Mouse (Mus musculus) 3134 (cell line): ENCODE data around the gene Fam168b.

Experiments used
- DNase-seq: peaks from one replicate; pipeline ENCODE4 v3.0.0-alpha.2; 2011; ENCODE audit warnings: low spot score; ENCODE audit not compliant: insufficient read length; ENCODE audit errors: extremely low read depth

The Fam168b gene

GRCm38 (mm10) chr1:34842887-34843618 is at the start of gene Fam168b:
Gene Fam168b, minus strand, starts transcription at chr1:34843065.
- DNase-seq, result peak; percentile 91

- DNase-seq, result no peak
Observed at GRCm38 (mm10) chr1:34892466-34892865, 49.6 kb upstream of the Fam168b start.

- DNase-seq, result no peak
Observed at GRCm38 (mm10) chr1:34891559-34892289, 48.9 kb upstream of the Fam168b start.

GRCm38 (mm10) chr1:34883776-34884175 is 40.9 kb upstream of the Fam168b start:
- DNase-seq, result no peak

GRCm38 (mm10) chr1:34879611-34880010 is 36.7 kb upstream of the Fam168b start:
- no peak for DNase-seq

GRCm38 (mm10) chr1:34873551-34873950 is 30.7 kb upstream of the Fam168b start:
- no peak for DNase-seq

- no peak for DNase-seq
Observed at GRCm38 (mm10) chr1:34871170-34871569, 28.3 kb upstream of the Fam168b start.

- DNase-seq, result no peak
Observed at GRCm38 (mm10) chr1:34869231-34869630, 26.4 kb upstream of the Fam168b start.

- DNase-seq, result no peak
Observed at GRCm38 (mm10) chr1:34868391-34868790, 25.5 kb upstream of the Fam168b start.

GRCm38 (mm10) chr1:34867574-34867955 is 24.7 kb upstream of the Fam168b start:
- no peak for DNase-seq

- DNase-seq, result peak; percentile 59
Observed at GRCm38 (mm10) chr1:34866815-34867573, 24.1 kb upstream of the Fam168b start.

GRCm38 (mm10) chr1:34865866-34866265 is 23.0 kb upstream of the Fam168b start:
- no peak for DNase-seq

- no peak for DNase-seq
Observed at GRCm38 (mm10) chr1:34864243-34864642, 21.4 kb upstream of the Fam168b start.

GRCm38 (mm10) chr1:34863323-34863722 is 20.5 kb upstream of the Fam168b start:
- DNase-seq, result no peak

GRCm38 (mm10) chr1:34862877-34863276 is 20.0 kb upstream of the Fam168b start:
- no peak for DNase-seq

GRCm38 (mm10) chr1:34860205-34860604 is 17.3 kb upstream of the Fam168b start:
- DNase-seq, result no peak

GRCm38 (mm10) chr1:34859761-34860160 is 16.9 kb upstream of the Fam168b start:
- no peak for DNase-seq

GRCm38 (mm10) chr1:34858671-34859070 is 15.8 kb upstream of the Fam168b start:
- no peak for DNase-seq

- no peak for DNase-seq
Observed at GRCm38 (mm10) chr1:34855056-34855739, 12.3 kb upstream of the Fam168b start.

GRCm38 (mm10) chr1:34853786-34854185 is 10.9 kb upstream of the Fam168b start:
- DNase-seq, result no peak
